Mouse (Mus musculus) lung, adult 2 months (tissue): ENCODE measurements around the gene Cracr2b.

ENCODE experiments used
- CTCF ChIP-seq: fragments of 200-500 bp; IDR thresholded peaks from 2 replicates; pipeline ENCODE4 v1.5.1; 2011; ENCODE audit warnings: mild to moderate bottlenecking, low read length, control low read depth; ENCODE audit not compliant: insufficient read depth
- POLR2A ChIP-seq: fragments of 200-500 bp; IDR thresholded peaks from 2 replicates; pipeline ENCODE4 v1.6.1; 2011; ENCODE audit warnings: low read depth, mild to moderate bottlenecking, control low read depth, low read length, borderline replicate concordance; ENCODE audit errors: extremely low read depth

DNA sequence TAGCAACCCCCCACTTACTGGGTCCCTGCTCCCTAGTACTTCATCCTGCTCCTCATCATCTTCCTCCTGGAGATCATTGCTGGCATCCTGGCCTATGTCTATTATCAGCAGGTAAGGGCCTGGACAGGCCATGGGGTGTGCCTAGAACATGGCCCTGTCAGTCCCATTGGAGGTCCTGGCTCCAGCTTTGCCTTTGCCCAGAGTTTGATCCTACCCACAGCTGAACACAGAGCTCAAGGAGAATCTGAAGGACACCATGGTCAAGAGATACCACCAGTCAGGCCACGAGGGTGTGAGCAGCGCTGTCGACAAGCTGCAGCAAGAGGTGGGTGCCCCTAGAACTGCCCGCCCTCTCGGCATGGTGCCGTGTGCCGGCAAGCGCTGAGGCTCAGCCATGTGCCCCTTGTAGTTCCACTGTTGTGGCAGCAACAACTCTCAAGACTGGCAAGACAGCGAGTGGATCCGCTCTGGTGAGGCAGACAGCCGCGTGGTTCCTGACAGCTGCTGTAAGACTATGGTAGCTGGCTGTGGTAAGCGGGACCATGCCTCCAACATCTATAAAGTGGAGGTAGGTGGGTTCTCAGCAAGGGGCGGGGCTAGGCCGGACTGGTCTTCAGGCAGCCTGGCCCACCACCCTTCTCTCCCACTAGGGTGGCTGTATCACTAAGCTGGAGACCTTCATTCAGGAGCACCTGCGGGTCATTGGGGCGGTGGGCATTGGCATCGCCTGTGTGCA is 9.2 kb downstream of the Cracr2b start:
- TF ChIP-seq CTCF (no peak), POLR2A (0 out of 2 replicates have a peak, but pooled peaks have one; percentile 9)
